Mouse (Mus musculus): ENCODE measurements around the gene Cphx3.
"Not testable (repeated sequence)": the region's sequence is repeated elsewhere in the genome, so short reads cannot be mapped to it uniquely, and the experiment has no call there.

DNA sequence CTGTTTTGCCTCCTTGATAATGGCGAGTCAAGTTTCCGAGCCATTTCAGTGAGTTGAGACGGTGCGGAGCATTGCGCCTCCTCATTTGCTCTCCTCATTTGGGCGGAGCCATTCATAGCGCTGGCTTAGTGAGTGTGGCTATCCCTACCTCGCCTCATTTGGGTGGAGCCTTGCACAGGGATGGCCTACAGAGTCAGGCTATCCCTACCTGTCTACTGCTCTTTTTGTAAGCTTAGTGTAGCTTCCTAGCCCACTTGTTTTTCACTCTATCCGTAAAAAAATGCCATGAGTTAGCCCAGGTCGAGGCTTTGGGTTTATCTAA is 124.8 kb downstream of the Cphx3 start, which contains the start of gene Tmem254b:
- not testable (repeated sequence) for TF ChIP-seq POLR2A (IDR thresholded peaks at IDR 0.05; ENCODE audit: extremely low read depth, insufficient read depth, low read length); CTCF (IDR thresholded peaks at IDR 0.05; ENCODE audit: low read depth, low read length)
